Mouse (Mus musculus) liver (tissue): ENCODE results near the gene Ssrp1.

Experiments
- DNase-seq: peaks from one replicate; pipeline ENCODE4 v3.0.0-alpha.2; 2020; ENCODE audit warnings: mixed read lengths

Gene Ssrp1

GRCm38 (mm10) chr2:85038336-85038735 lies 1.3 kb downstream of the Ssrp1 start:
- no peak for DNase-seq

DNA sequence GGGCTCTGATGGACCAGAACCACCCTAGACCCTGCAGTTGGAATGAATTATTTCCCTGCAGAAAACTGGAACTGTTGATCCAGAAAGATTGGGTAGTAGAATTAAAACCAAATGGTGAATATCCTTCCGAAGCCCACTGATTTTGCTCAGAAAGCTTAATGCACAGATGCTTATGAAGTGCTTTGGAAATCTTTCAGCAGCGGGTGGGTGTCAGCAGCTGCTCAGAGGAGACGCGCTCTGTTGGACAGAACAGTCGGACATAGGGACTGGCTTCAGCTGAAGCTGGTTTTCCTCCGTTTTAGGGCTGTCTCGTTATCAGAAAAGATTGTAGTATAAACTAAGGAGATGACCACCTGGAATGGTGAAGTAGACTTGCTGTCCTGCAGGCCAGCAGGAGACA lies 6.6 kb downstream of the Ssrp1 start:
- DNase-seq = no peak

DNA sequence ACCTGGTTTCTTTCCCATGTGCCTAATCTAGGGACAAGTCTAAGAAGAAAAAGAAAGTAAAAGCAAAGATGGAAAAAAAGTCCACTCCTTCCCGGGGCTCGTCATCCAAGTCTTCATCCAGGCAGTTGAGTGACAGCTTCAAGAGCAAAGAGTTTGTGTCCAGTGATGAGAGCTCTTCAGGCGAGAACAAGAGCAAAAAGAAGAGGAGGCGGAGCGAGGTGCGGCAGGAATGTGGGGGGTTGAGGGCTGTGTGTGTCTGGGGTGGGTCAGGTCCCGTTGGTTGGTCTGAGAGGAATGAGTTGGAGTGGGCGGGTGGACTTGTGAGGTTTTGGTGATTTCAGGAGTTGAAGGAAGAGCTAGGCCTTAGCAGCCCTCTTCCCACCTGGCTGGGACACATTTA lies 9.2 kb downstream of the Ssrp1 start:
- DNase-seq = no peak

DNA sequence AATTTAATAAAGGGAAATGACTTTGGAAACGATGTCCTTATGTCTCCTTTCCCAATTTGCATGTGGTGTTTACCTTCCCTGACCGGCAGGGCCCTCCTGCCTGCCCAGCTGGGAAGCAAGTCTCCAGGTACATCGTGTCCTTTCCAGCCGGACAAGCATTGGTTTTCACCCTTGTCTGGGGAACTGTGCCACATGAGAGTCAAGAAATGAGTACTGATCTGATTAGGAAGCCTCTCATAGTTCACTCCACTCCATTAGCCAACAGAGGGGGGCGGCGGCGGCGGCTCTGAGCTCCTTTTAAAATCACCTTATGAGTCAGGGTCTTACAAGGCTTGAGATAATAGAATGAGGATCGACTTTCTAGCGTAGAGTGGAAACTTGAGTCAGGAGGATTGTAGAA lies 10.0 kb downstream of the Ssrp1 start:
- DNase-seq = no peak

- peak; percentile 95 for DNase-seq
Observed at GRCm38 (mm10) chr2:85047596-85048167, 10.6 kb downstream of the Ssrp1 start, which contains the start of gene Tnks1bp1. Tnks1bp1 (plus strand) TSS chr2:85048022.

DNA sequence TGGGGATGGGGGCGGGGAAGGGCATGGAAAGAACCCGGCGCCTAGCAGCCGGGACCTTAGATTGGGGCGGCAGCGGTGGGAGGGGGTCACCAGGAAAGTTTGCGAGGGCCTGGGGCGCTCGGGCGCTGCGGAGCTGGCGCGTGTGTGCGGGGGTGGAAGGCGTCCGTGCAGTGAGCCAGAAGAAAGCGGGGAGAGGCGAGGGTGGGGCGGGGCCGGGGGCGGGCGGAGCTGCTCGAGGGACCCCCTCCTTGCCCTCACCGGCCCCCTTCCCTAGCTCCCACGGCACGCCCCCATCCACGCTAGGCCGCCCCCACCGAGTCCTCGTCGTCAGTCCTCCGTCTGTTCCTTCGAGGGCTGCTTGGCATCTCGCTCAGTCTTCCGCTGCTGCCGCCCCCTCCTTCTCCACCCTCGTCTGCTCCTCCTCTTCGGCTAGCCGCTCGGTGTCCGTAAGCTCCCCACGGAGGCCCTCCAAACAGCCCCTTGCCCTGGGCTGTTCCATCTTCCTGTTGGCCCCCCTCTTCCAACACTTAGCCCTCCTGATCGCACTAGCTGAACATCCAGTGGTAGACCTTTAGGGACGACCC lies 11.2 kb downstream of the Ssrp1 start:
- DNase-seq = peak; percentile 58

DNA sequence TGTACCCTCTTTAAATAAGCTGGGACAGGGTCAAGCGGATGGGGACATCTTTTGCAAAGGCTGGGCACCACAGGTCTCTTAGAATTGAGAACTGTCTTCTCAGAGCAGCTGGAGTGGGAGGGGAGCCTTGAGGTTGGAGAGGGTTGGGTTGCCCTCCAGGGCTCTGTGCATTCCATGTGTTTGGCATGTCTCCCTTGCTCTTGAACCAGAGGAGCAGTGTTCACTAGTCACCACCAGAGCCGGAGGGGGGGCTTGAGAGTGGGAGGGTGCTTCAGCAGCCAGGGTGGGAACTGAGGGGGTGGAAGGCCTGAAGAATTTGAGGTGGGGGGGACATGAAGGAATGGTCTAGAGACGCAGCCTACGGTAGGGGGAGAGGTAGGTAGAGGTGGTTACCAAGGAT lies 12.2 kb downstream of the Ssrp1 start:
- DNase-seq = no peak

GRCm38 (mm10) chr2:85050001-85050634 lies 13.1 kb downstream of the Ssrp1 start:
- DNase-seq = peak; percentile 36

DNA sequence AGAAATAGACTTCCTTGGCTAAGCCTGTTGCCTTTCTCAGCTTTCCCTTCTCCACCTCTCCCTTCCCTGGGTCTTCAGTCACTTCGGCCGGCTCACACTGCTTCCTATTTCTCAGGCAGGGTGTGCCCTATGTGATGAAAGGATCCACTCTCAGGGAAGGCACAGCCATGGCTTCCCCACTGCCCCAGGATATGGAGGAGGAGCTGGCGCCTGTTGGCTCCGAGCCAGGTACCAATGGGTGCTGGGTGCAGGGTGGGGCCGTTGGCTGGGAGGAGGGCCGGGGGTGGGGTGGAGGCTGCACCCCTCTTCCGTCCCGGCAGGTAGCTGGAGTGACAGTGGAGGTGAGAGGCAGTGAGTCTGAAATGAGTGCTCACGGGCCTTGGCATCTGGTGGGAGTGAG lies 13.7 kb downstream of the Ssrp1 start:
- no peak for DNase-seq

DNA sequence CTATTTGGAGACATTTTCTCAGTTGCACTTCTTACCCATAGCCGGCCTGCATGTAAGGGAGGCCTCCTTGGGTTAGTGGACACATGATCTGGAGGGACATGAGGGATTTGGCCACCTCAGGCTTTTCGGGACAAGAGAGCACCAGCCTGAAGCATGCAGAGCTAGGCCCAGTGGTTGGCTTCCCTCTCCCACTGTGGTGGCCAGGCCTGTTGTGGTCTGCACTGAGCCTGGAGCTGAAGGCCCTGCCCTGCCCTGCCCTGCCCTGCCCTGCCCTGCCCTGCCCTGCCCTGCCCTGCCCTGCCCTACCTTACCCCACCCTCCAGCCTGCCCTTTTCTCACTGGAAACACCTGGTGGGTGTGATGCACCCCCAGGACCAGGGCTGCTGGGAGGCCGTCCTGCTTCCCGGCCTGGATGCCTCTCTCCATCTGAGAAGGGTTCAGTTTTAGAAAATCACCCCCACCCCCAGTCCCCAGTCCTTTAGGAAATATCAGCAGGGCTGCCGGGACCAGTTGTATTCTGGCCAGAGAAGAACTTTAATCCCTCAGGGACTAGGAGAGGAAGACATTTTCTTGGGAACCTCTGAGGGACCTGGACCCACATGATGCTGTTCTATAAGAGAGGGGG lies 16.3 kb downstream of the Ssrp1 start:
- DNase-seq = no peak

- no peak for DNase-seq
Observed at GRCm38 (mm10) chr2:85056711-85057110, 19.7 kb downstream of the Ssrp1 start.

DNA sequence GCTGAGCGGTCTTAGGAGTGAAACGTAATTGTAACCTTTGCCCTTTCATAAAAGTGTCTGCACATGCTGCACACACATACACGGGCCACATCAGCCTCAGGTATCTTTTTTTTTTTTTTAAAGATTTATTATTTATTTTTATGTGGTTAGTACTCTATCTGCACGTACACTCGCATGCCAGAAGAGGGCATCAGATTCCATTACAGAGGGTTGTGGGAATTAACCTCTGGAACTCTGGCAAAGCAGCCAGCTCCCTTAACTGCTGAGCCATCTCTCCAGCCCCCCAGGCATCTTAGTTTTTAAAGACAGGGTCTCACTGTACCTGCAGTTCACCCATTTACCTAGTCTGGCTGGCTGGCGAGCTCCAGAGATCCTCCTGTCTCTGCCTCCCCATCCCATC lies 22.6 kb downstream of the Ssrp1 start:
- DNase-seq = no peak

DNA sequence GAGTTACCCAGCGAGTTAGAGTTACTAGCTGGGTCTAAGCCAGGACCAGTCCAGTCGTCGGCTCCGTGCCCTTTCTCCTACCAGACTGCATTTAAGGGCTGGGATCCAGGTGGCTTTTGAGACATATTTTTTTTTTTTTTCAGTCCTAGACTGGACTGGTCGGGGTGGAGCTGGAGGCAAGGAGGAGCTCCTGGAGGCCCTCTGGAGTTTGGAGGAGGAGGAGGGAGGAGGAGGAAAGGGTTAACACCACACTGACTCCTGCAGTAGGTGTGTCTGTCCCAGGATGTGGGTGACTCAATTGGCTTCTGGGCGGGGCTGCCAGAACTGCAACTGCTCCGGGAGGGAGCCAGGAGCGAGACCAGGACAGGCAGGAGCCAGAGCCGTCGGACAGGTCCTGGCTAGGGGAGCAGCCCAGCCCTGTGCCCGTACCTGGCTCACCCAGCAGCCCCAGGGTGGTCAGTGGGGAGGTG lies 23.6 kb downstream of the Ssrp1 start:
- DNase-seq = peak; percentile 61

GRCm38 (mm10) chr2:85061107-85061541 lies 24.1 kb downstream of the Ssrp1 start:
- peak; percentile 33 for DNase-seq

GRCm38 (mm10) chr2:85065141-85065875 lies 28.3 kb downstream of the Ssrp1 start:
- DNase-seq = no peak

DNA sequence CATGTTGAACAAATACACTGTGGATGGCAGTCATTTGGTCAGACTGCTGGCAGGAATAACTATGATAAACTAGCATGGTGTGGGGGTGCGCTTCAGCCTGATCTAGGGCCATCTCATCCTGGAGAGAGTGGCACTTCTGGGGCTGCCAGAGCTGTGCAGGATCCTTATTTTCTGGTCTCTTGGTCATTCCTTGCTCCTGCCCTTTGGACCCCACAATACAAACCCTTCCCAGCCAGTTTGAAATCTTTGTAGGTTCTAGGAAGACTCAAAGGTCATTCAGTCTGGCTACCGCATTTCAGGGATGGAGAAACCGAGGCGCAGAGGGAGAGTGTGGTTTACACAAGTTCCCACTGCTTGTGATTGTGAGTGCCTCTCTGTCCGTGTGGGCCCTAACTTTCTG lies 29.9 kb downstream of the Ssrp1 start:
- no peak for DNase-seq

GRCm38 (mm10) chr2:85067903-85068625 lies 31.0 kb downstream of the Ssrp1 start:
- DNase-seq = no peak

DNA sequence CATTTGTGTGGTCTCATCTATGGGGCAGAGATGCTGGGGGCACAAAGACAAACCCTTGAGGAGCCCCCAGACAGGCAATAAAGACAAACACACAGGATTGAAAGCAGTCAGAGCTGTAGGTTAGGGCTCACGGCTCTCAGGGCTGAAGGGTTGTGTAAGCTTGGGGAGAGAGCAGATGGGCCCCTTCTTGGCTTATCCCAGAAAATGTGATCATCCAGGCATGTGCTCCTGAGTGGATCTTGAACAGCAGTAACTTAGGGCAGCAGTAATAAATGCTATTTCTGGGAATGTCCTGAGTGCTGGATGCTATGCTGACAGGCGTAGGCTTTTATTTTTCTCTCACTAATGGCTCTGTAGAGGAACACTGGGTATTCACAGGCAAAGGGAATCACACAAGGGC lies 31.6 kb downstream of the Ssrp1 start:
- DNase-seq = no peak

DNA sequence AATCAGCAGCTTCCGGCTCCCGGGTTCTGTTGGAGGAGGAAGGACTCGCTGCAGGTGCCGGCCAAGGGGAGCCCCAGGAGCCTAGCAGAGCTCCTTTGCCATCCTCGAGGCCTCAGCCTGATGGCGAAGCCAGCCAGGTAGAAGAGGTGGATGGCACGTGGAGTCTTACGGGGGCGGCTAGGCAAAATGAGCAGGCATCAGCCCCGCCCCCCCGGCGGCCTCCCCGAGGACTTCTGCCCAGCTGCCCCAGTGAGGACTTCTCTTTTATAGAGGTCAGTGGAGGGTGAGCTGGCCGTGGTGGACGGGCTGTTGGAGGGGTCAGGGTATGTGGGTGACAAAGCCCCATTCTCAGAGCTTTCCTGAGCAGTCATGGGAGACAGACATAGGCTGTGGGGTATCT lies 33.1 kb downstream of the Ssrp1 start:
- no peak for DNase-seq

DNA sequence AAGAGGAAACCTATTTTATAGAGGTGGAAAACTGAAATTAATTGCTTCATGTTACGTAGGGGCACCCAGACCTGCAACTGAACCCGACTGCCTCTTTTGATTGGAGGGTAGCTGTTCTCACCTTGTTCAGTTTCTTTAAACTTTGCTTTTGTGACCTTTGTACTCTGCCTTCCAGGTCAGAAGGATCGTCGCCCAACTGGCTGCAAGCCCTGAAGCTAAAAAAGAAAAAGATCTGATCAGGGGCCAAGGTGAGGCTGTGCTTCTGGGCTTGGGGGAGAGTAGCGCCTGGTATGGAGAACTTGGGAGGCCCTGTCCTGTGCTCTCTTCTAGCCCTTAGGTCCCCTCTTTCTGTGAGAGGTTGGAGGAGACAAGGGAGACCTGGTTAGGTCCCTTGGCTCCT lies 34.9 kb downstream of the Ssrp1 start:
- no peak for DNase-seq

GRCm38 (mm10) chr2:85073751-85074150 lies 36.7 kb downstream of the Ssrp1 start:
- DNase-seq = no peak
